Mouse (Mus musculus): Measurements from ENCODE around the gene Izumo1.
"Not testable (repeated sequence)": the region's sequence is repeated elsewhere in the genome, so short reads cannot be mapped to it uniquely, and the experiment has no call there.

Gene Izumo1

GRCm38 (mm10) chr7:45643441-45644178 is 22.0 kb downstream of the Izumo1 start:
- DNase-seq = peak; percentile 95

GRCm38 (mm10) chr7:45644183-45644582 is 22.6 kb downstream of the Izumo1 start:
- peak; percentile 85 for DNase-seq

GRCm38 (mm10) chr7:45644872-45645590 is 23.4 kb downstream of the Izumo1 start:
- DNase-seq = no peak

- DNase-seq = no peak
These were observed 24.0 kb downstream of the Izumo1 start for GRCm38 (mm10) chr7:45645591-45645971.

GRCm38 (mm10) chr7:45646671-45647070 is 25.1 kb downstream of the Izumo1 start:
- no peak for DNase-seq

- DNase-seq = no peak
These were observed 27.7 kb downstream of the Izumo1 start for GRCm38 (mm10) chr7:45649351-45649750.

GRCm38 (mm10) chr7:45650484-45650883 is 28.9 kb downstream of the Izumo1 start:
- DNase-seq = not testable (repeated sequence)

GRCm38 (mm10) chr7:45654424-45655047 is 32.9 kb downstream of the Izumo1 start:
- no peak for DNase-seq

GRCm38 (mm10) chr7:45660746-45661478 is 39.3 kb downstream of the Izumo1 start:
- DNase-seq = no peak

GRCm38 (mm10) chr7:45661702-45662101 is 40.1 kb downstream of the Izumo1 start:
- not testable (repeated sequence) for DNase-seq

- DNase-seq = no peak
These were observed 43.9 kb downstream of the Izumo1 start for GRCm38 (mm10) chr7:45665303-45666138.

GRCm38 (mm10) chr7:45666161-45666560 is 44.5 kb downstream of the Izumo1 start, which contains the start of gene Fut2:
Gene Fut2 (minus strand): TSS chr7:45666394.
- no peak for DNase-seq

- DNase-seq = no peak
These were observed 46.1 kb downstream of the Izumo1 start for GRCm38 (mm10) chr7:45667761-45668160.

- DNase-seq = no peak
These were observed 47.3 kb downstream of the Izumo1 start for GRCm38 (mm10) chr7:45668921-45669320.

GRCm38 (mm10) chr7:45677627-45678295 is 56.1 kb downstream of the Izumo1 start:
- DNase-seq = no peak

Data from right cerebral cortex, adult 18-20 months (tissue).